Mouse (Mus musculus) CH12.LX (cell line): ENCODE data around the gene Bicdl1. TPM values are rescaled to one million over a fixed set of nuclear protein-coding genes. Genes with fewer than 3 reads are reported as not detected.
"Not testable (repeated sequence)": the region's sequence is repeated elsewhere in the genome, so short reads cannot be mapped to it uniquely, and the experiment has no call there.

Experiments
- DNase-seq: peaks from one replicate; pipeline ENCODE4 v3.0.0-alpha.2; 2013; ENCODE audit errors: extremely low read depth
- H3K27ac ChIP-seq: 2 replicates; pipeline ENCODE4 v1.5.1; 2012; ENCODE audit warnings: low read depth, mild to moderate bottlenecking, control low read depth, moderate library complexity; ENCODE audit not compliant: insufficient read depth
- H3K27me3 ChIP-seq: replicated peaks from 2 replicates; pipeline ENCODE3; 2012; ENCODE audit warnings: inconsistent platforms
- H3K36me3 ChIP-seq, 2 experiments: replicated peaks in 1 of 2; 2 replicates each; pipeline versions ENCODE3 to v1.6.1; 2012; ENCODE audit warnings: inconsistent platforms in 1 of 2, low read length in 1 of 2, mild to moderate bottlenecking in 1 of 2, mixed read lengths in 1 of 2, moderate library complexity in 1 of 2; ENCODE audit not compliant: control insufficient read depth in 1 of 2, insufficient read depth in 1 of 2
- H3K4me1 ChIP-seq, 2 experiments: 2 replicates each; pipeline ENCODE4 v1.6.1; 2012; ENCODE audit warnings: inconsistent platforms in 1 of 2, moderate library complexity in 1 of 2; ENCODE audit not compliant: insufficient read depth in 2 of 2, control insufficient read depth in 1 of 2
- H3K4me2 ChIP-seq: 2 replicates; pipeline ENCODE4 v1.6.1; 2012; ENCODE audit warnings: low read depth, mild to moderate bottlenecking, control low read depth; ENCODE audit not compliant: poor library complexity, insufficient read depth, severe bottlenecking
- H3K4me3 ChIP-seq, 3 experiments: fragments of 150-350 bp in 1 of 3; sonication (generic) in 1 of 3; replicated peaks in 1 of 3; 2 replicates each; pipeline versions ENCODE3 to v1.5.1; 2011 to 2012; ENCODE audit warnings: low read depth in 2 of 3, low read length in 2 of 3, mild to moderate bottlenecking in 2 of 3, moderate library complexity in 2 of 3, control low read depth in 1 of 3, improper control_type of control experiment in 1 of 3, inconsistent platforms in 1 of 3, mixed read lengths in 1 of 3; ENCODE audit not compliant: poor library complexity in 1 of 3
- H3K79me2 ChIP-seq: replicated peaks from 2 replicates; pipeline ENCODE4 v1.6.1; 2012; ENCODE audit warnings: mild to moderate bottlenecking, moderate library complexity; ENCODE audit not compliant: control insufficient read depth, poor library complexity, insufficient read depth, severe bottlenecking; ENCODE audit errors: extremely low read depth
- H3K9ac ChIP-seq: 2 replicates; pipeline ENCODE4 v1.6.1; 2012; ENCODE audit warnings: low read depth, mild to moderate bottlenecking, control low read depth, moderate library complexity; ENCODE audit not compliant: insufficient read depth
- H3K9me3 ChIP-seq: replicated peaks from 2 replicates; pipeline ENCODE3; 2012; ENCODE audit warnings: low read length, inconsistent platforms, mixed read lengths
- CHD1 ChIP-seq: IDR thresholded peaks from 2 replicates; pipeline ENCODE4 v1.6.1; 2012; ENCODE audit warnings: low read depth, low read length, improper control_type of control experiment, inconsistent platforms
- CHD2 ChIP-seq: IDR thresholded peaks from 2 replicates; pipeline ENCODE4 v1.6.1; 2011; ENCODE audit warnings: low read length, improper control_type of control experiment
- CTCF ChIP-seq, 2 experiments: IDR thresholded peaks in 1 of 2; conservative IDR thresholded peaks in 1 of 2; 2 replicates each; pipeline ENCODE4 v1.5.1; 2011 to 2012; ENCODE audit warnings: low read depth in 2 of 2, low read length in 2 of 2, improper control_type of control experiment in 1 of 2, inconsistent platforms in 1 of 2, mild to moderate bottlenecking in 1 of 2, moderate library complexity in 1 of 2
- E2F4 ChIP-seq: IDR thresholded peaks from 2 replicates; pipeline ENCODE4 v1.6.1; 2011; ENCODE audit warnings: low read depth, low read length, improper control_type of control experiment; ENCODE audit not compliant: insufficient replicate concordance
- ELF1 ChIP-seq: IDR thresholded peaks from 2 replicates; pipeline ENCODE4 v1.6.1; 2014; ENCODE audit warnings: low read depth, mild to moderate bottlenecking, inconsistent platforms, low read length, improper control_type of control experiment
- EP300 ChIP-seq: IDR thresholded peaks from 2 replicates; pipeline ENCODE4 v1.6.1; 2011; ENCODE audit warnings: low read length, improper control_type of control experiment
- ETS1 ChIP-seq: conservative IDR thresholded peaks from 2 replicates; pipeline ENCODE4 v1.6.1; 2012; ENCODE audit warnings: low read depth, mild to moderate bottlenecking, inconsistent platforms, low read length, improper control_type of control experiment, moderate library complexity
- JUN ChIP-seq: IDR thresholded peaks from 2 replicates; pipeline ENCODE4 v1.6.1; 2011; ENCODE audit warnings: low read depth, mild to moderate bottlenecking, low read length, improper control_type of control experiment, moderate library complexity; ENCODE audit not compliant: insufficient read depth
- JUND ChIP-seq: conservative IDR thresholded peaks from 2 replicates; pipeline ENCODE4 v1.6.1; 2011; ENCODE audit warnings: low read depth, low read length, improper control_type of control experiment
- MAFK ChIP-seq: IDR thresholded peaks from 2 replicates; pipeline ENCODE4 v1.6.1; 2011; ENCODE audit warnings: low read length, improper control_type of control experiment; ENCODE audit not compliant: insufficient replicate concordance
- MXI1 ChIP-seq: IDR thresholded peaks from 2 replicates; pipeline ENCODE4 v1.6.1; 2011; ENCODE audit warnings: mild to moderate bottlenecking, low read depth, low read length, improper control_type of control experiment
- MYC ChIP-seq: IDR thresholded peaks from 2 replicates; pipeline ENCODE4 v1.6.1; 2011; ENCODE audit warnings: low read depth, mild to moderate bottlenecking, improper control_type of control experiment, low read length
- NELFE ChIP-seq: IDR thresholded peaks from 2 replicates; pipeline ENCODE4 v1.6.1; 2011; ENCODE audit warnings: low read depth, low read length, improper control_type of control experiment
- NRF1 ChIP-seq: IDR thresholded peaks from 2 replicates; pipeline ENCODE4 v1.6.1; 2014; ENCODE audit warnings: low read depth, mild to moderate bottlenecking, inconsistent platforms, low read length, improper control_type of control experiment, moderate library complexity
- SIN3A ChIP-seq: IDR thresholded peaks from 2 replicates; pipeline ENCODE4 v1.6.1; 2012; ENCODE audit warnings: low read length, improper control_type of control experiment, inconsistent platforms
- SMC3 ChIP-seq: IDR thresholded peaks from 2 replicates; pipeline ENCODE4 v1.6.1; 2011; ENCODE audit warnings: low read depth, low read length, improper control_type of control experiment
- TCF12 ChIP-seq: IDR thresholded peaks from 2 replicates; pipeline ENCODE4 v1.6.1; 2014; ENCODE audit warnings: low read depth, mild to moderate bottlenecking, inconsistent platforms, low read length, improper control_type of control experiment
- UBTF ChIP-seq: IDR thresholded peaks from 2 replicates; pipeline ENCODE4 v1.6.1; 2012; ENCODE audit warnings: low read depth, mild to moderate bottlenecking, inconsistent platforms, low read length, improper control_type of control experiment, moderate library complexity
- USF2 ChIP-seq: conservative IDR thresholded peaks from 2 replicates; pipeline ENCODE4 v1.6.1; 2011; ENCODE audit warnings: low read depth, low read length, improper control_type of control experiment
- ZC3H11A ChIP-seq: IDR thresholded peaks from 2 replicates; pipeline ENCODE4 v1.6.1; 2012; ENCODE audit warnings: low read depth, mild to moderate bottlenecking, inconsistent platforms, low read length, improper control_type of control experiment
- ZKSCAN1 ChIP-seq: IDR thresholded peaks from 2 replicates; pipeline ENCODE4 v1.6.1; 2012; ENCODE audit warnings: low read depth, inconsistent platforms, low read length, improper control_type of control experiment, borderline replicate concordance
- ZMIZ1 ChIP-seq: IDR thresholded peaks from 2 replicates; pipeline ENCODE4 v1.6.1; 2012; ENCODE audit warnings: low read depth, mild to moderate bottlenecking, inconsistent platforms, low read length, improper control_type of control experiment
- dilution Hi-C: fragments of 300-500 bp; cut with MboI; formaldehyde crosslinking; loops from 2 replicates; pipeline ENCODE4 v1.14.3; 2020; ENCODE audit warnings: low sequenced_read_pairs; ENCODE audit not compliant: extremely low pct_unique_long_range_greater_than_20kb, extremely low pct_ligation_motif_present
- in situ Hi-C: fragments of 300-500 bp; cut with MboI; formaldehyde crosslinking; loops from 3 replicates; pipeline ENCODE4 v1.14.3; 2019; ENCODE audit warnings: low sequenced_read_pairs, low pct_ligation_motif_present, low pct_unique_long_range_greater_than_20kb, mixed read lengths
- polyA plus RNA-seq: library from polyadenylated mRNA; unstranded; fragments of >175 nt; gene quantifications from 2 replicates; pipeline ENCODE4 v1.2.1, GENCODE M21; 2012; ENCODE audit warnings: low read depth; ENCODE audit not compliant: insufficient read length
- total RNA-seq, 2 experiments: library from RNA; depleted of rRNA; stranded (reverse); fragments of 300-350 nt in 1 of 2; fragments of >200 nt in 1 of 2; gene quantifications; 2 replicates each; pipeline ENCODE4 v1.2.3; 2012 to 2014

Bicdl1 gene
- total and polyA plus RNA-seq, 3 experiments, result 1.9 to 3.5 (median 2.3) TPM

DNA sequence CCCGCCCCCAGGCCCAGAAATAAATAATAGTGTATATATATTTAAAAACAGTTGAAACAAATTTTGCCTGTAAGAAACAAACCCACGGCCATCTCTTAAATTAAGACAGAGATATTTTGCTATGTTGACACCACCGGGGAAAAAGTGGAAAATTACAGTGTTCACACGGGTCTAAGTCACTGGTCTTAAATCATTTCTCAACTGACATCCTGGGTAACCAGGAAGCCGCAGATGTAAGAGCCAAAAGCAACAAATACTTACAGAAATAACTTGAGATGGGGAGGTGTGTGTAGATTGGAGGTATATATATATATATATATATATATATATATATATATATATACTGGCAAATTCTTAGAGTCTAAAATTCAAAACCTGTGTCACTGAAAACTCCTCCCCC, 21.5 kb upstream of the Bicdl1 start:
- Histone ChIP-seq H3K4me1 (peaks cover 0 to 8% of the 10 kb centered on the region in 2 experiments; a peak in 1 of 4 replicates), H3K4me2 (no peak overlapping the region), H3K4me3 (no peak overlapping the region), H3K36me3 (no peaks in the 10 kb centered on the region), H3K9ac (no peak overlapping the region), H3K27ac (no peak overlapping the region), H3K9me3 (peaks cover 3% of the 10 kb centered on the region), H3K79me2 (no peaks in the 10 kb centered on the region), H3K27me3 (no peaks in the 10 kb centered on the region)
- no peak for DNase-seq
- in situ Hi-C loops (no loop called here), dilution Hi-C loops (no loop called here)
- TF ChIP-seq JUND, result no peak
- TF ChIP-seq ELF1, result no peak
- no peak for TF ChIP-seq NRF1
- TF ChIP-seq JUN, result no peak
- TF ChIP-seq MXI1, result no peak
- no peak for TF ChIP-seq SIN3A
- TF ChIP-seq MYC, result no peak

DNA sequence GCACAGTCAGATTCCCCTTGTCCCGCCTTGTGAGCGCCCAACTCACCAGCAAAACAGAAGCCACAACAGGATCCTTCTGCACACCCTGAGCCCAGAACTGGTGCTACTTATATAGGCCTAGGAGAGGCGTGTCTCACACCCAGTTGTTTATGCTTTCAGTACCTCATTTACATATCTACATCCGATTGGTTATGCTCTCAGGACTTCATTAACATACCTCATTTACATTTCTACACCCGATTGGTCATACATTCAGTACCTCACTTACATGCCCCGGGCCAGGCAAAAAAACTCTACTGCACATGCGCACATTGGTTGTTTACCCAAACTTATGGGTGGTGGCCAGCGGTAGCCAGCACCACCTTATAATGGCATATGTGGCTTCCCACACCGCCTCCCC, 20.5 kb upstream of the Bicdl1 start:
- H3K9ac ChIP-seq, H3K4me2 ChIP-seq, H3K27me3 ChIP-seq, H3K9me3 ChIP-seq, DNase-seq, dilution Hi-C loops, H3K4me3 ChIP-seq, in situ Hi-C loops, H3K27ac ChIP-seq, H3K4me1 ChIP-seq, H3K79me2 ChIP-seq, H3K36me3 ChIP-seq: not testable (repeated sequence)

GRCm38 (mm10) chr5:115748316-115748715, 16.9 kb upstream of the Bicdl1 start:
- Histone ChIP-seq H3K79me2 (no peaks in the 10 kb centered on the region), H3K9ac (no peak overlapping the region), H3K4me1 (no peaks in the 10 kb centered on the region), H3K4me3 (no peak overlapping the region), H3K4me2 (no peak overlapping the region), H3K9me3 (no peaks in the 10 kb centered on the region), H3K27me3 (no peaks in the 10 kb centered on the region), H3K27ac (no peak overlapping the region), H3K36me3 (no peaks in the 10 kb centered on the region)
- DNase-seq, result no peak
- dilution Hi-C loops, result no loop called here
- TF ChIP-seq MAFK (no peak), ZKSCAN1 (no peak), CTCF (conservative IDR thresholded peaks at IDR 0.05 in 1 of 2, IDR thresholded peaks at IDR 0.05 in 1 of 2; ENCODE audit: low read depth in 2 of 2, low read length in 2 of 2) (no peak), ZC3H11A (no peak), NELFE (no peak), E2F4 (no peak), MXI1 (no peak), UBTF (no peak), ZMIZ1 (no peak), JUND (no peak), ELF1 (no peak), SMC3 (no peak), CHD1 (no peak), EP300 (no peak), TCF12 (no peak), USF2 (no peak), ETS1 (no peak), CHD2 (no peak)
- in situ Hi-C loops, result no loop called here
